Mouse (Mus musculus) small intestine, adult 2 months (tissue): Measurements from ENCODE around the gene Fgfrl1.

ENCODE experiments used
- CTCF ChIP-seq: fragments of 200-500 bp; IDR thresholded peaks from 2 replicates; pipeline ENCODE4 v1.5.1; 2012; ENCODE audit warnings: low read depth, mild to moderate bottlenecking, control low read depth, inconsistent platforms, low read length, moderate library complexity, mixed read lengths; ENCODE audit not compliant: insufficient replicate concordance, insufficient read length; ENCODE audit errors: extremely low read depth
- POLR2A ChIP-seq: fragments of 200-500 bp; IDR thresholded peaks from 2 replicates; pipeline ENCODE4 v1.6.1; 2012; ENCODE audit warnings: low read depth, mild to moderate bottlenecking, control low read depth, inconsistent platforms, low read length, moderate library complexity

DNA sequence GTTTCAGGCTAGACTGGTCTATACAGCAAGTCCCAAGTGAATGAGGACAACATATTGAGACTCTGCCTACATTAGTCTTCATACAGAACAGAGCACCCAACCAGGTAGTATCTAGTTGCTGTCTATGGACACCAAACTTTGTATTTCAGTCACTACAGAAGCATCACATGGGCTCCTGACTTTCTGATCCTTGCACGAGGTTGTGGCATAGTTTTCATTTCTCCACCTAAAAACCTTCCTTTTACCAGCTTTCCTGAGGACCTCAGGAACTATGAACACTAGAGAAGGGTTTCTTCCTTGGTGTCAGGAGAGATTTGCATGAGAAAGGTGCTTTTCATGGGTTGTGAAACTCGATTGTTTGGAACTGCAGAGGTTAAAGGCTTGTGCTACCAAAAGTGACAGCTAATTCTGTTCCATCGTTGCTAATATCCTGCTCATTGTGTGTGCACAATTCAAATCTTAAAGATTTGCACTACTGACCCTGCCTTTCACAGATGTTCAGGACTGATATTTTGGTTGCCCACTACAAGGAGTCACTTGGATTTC, 23.7 kb upstream of the Fgfrl1 start:
- TF ChIP-seq POLR2A, result no peak
- no peak for TF ChIP-seq CTCF
